Comparison of ENCODE assay signal across 8 mouse cellular contexts in the genomic region with DNA sequence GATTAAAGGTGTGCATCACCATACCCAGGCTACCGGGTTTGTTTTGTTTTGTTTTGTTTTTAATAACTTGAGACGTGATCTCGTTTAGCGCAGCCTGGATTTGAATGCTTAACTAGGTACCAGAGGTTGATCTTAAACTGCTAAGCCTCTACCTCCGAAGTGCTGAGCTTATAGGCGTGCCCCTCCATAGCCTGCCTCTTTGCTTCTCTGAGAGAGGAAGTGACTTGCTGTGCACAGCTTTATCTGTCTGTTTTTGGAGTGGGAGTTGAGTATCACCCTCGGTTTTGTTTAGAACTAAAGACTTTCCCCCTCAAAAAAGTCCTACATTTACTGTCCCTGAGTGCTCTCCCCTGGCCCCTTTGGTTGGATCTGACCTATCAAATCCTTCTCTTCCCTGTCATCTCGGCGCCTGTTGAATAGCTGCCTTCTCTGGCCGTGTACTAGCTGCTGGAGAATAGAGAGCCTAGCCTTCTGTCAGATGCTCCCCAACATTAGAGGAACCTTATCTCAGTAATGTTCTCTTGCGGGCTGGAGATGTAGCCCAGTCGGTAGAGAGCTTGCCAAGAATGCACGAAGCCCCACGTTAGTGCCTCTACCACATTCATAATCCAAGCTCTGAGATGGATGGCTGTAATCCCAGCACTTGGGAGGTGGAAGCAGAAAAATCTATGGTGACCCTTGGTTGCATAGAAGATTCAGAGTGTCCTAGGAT. TPM values are rescaled to one million over a fixed set of nuclear protein-coding genes. Genes with fewer than 3 reads are reported as not detected.
DNase-seq lines count a peak whose midpoint lies in the region; ATAC-seq and TF ChIP-seq lines count a peak whose summit lies in the region.
"Had no signal": no experiment of that assay in that cellular context is flagged by ENCODE, and none has a peak within 500 bp of the region (broad histone marks: within the 10 kb centered on the region; RNA-seq: fewer than 3 reads in every experiment).

No protein-coding gene starts in this region.

- TF ChIP-seq POLR2A in cortical plate, adult 2 months (IDR thresholded peaks at IDR 0.05; ENCODE audit: extremely low read depth, insufficient read depth, low read length): no peak
- no peak for TF ChIP-seq POLR2A in kidney, adult 2 months (IDR thresholded peaks at IDR 0.05; ENCODE audit: low read depth, low read length)

- no peaks in the 10 kb centered on the region for H3K9me3 ChIP-seq in neural tube, embryonic 12.5 days
- no peaks in the 10 kb centered on the region for H3K9me3 ChIP-seq in liver, embryonic 16.5 days (replicated peaks; ENCODE audit: control insufficient read depth, low read length)

- DNase-seq in neural tube, embryonic 10.5 days (ENCODE audit: extremely low spot score, low spot score): no peak
- peak; percentile 60 for DNase-seq in thymus, postnatal 14 days
- no peak for DNase-seq in layer of hippocampus, postnatal 36 days
- DNase-seq in kidney, adult 2 months: no peak

- no peak for ATAC-seq in neural tube, embryonic 12.5 days (ENCODE audit: low FRiP score, low read depth)
- no peak for ATAC-seq in liver, embryonic 16.5 days (ENCODE audit: low read depth)

- no peaks in the 10 kb centered on the region for H3K36me3 ChIP-seq in neural tube, embryonic 12.5 days
- no peaks in the 10 kb centered on the region for H3K36me3 ChIP-seq in liver, embryonic 16.5 days (ENCODE audit: control insufficient read depth, insufficient read depth)
- H3K36me3 ChIP-seq in kidney, adult 2 months (ENCODE audit: control insufficient read depth, insufficient read depth, low read length): no peaks in the 10 kb centered on the region

- peaks cover 17% of the 10 kb centered on the region for H3K4me1 ChIP-seq in neural tube, embryonic 12.5 days
- peaks cover 1% of the 10 kb centered on the region; the same call in 1 of the 2 replicates for H3K4me1 ChIP-seq in cortical plate, adult 2 months (ENCODE audit: control insufficient read depth, insufficient read depth, low read length)
- H3K4me1 ChIP-seq in liver, embryonic 16.5 days (ENCODE audit: control insufficient read depth, low read depth, low read length): peaks cover 35% of the 10 kb centered on the region
- peaks cover 14% of the 10 kb centered on the region; the same call in 1 of the 2 replicates for H3K4me1 ChIP-seq in kidney, adult 2 months (ENCODE audit: control insufficient read depth, insufficient read depth, low read length)

- no peak overlapping the region for H3K9ac ChIP-seq in neural tube, embryonic 12.5 days
- peak overlapping the region; percentile 24; the same call in 1 of the 2 replicates for H3K9ac ChIP-seq in liver, embryonic 16.5 days (ENCODE audit: low read depth, low read length)

- TF ChIP-seq CTCF in cortical plate, adult 2 months (IDR thresholded peaks at IDR 0.05; ENCODE audit: extremely low read depth, insufficient read depth, low read length): no peak
- TF ChIP-seq CTCF in kidney, adult 2 months (conservative IDR thresholded peaks at IDR 0.05; ENCODE audit: insufficient read depth, insufficient read length, low read depth, low read length): no peak

- 63% methylated on average over 14 of the region's 14 CpGs for WGBS in neural tube, embryonic 12.5 days
- 20% methylated on average over 14 of the region's 14 CpGs for WGBS in liver, embryonic 16.5 days (ENCODE audit: insufficient replicate concordance)
- whole genome bisulfite sequencing in kidney, adult 2 months: 52% methylated on average over 14 of the region's 14 CpGs

- no peak overlapping the region for H3K27ac ChIP-seq in neural tube, embryonic 12.5 days
- peak overlapping the region; percentile 45 for H3K27ac ChIP-seq in cortical plate, adult 2 months (ENCODE audit: insufficient read depth, low read length)
- H3K27ac ChIP-seq in liver, embryonic 16.5 days (ENCODE audit: low read length): peak overlapping the region; percentile 29
- no peak overlapping the region for H3K27ac ChIP-seq in kidney, adult 2 months (ENCODE audit: insufficient read depth, low read depth, low read length)

- H3K4me2 ChIP-seq in neural tube, embryonic 12.5 days (replicated peaks): peak overlapping the region; percentile 78
- peak overlapping the region; percentile 51 for H3K4me2 ChIP-seq in liver, embryonic 16.5 days (ENCODE audit: low read depth, low read length)

- H3K4me3 ChIP-seq in neural tube, embryonic 12.5 days: no peak overlapping the region
- no peak overlapping the region for H3K4me3 ChIP-seq in cortical plate, adult 2 months (ENCODE audit: insufficient read depth, low read length)
- peak overlapping the region; percentile 96 for H3K4me3 ChIP-seq in liver, embryonic 16.5 days (ENCODE audit: low read depth, low read length)
- H3K4me3 ChIP-seq in kidney, adult 2 months (ENCODE audit: insufficient read depth, low read depth, low read length): no peak overlapping the region

- no peaks in the 10 kb centered on the region for H3K27me3 ChIP-seq in neural tube, embryonic 12.5 days (replicated peaks)
- H3K27me3 ChIP-seq in liver, embryonic 16.5 days (ENCODE audit: control insufficient read depth, insufficient read depth, low read depth, low read length): no peaks in the 10 kb centered on the region
- no peaks in the 10 kb centered on the region for H3K27me3 ChIP-seq in kidney, adult 2 months (replicated peaks; ENCODE audit: control insufficient read depth, insufficient read depth, low read length)

RNA-seq across cellular contexts. Expression of gene Cdc42, which starts 0.9 kb away (rescaled TPM):
- polyA plus RNA-seq in neural tube, embryonic 12.5 days (2016; fragmentation: Nextera tagmentation; extraction: Ambion mirVana): 665 and 674 TPM in 2 replicates
- 383 and 397 TPM in 2 replicates for polyA plus RNA-seq in cortical plate, adult 2 months (2012; rRNA removed)
- 235 and 242 TPM in 2 replicates for polyA plus RNA-seq in liver, embryonic 16.5 days (2015; fragmentation: Nextera tagmentation; extraction: Ambion mirVana)
- total RNA-seq in layer of hippocampus, postnatal 36 days (2021): 100 to 1,000 TPM; 302 to 334 TPM
- 83.5 and 116 TPM in 2 replicates for polyA plus RNA-seq in kidney, adult 2 months (2012; rRNA removed)

RNA-seq across cellular contexts. Expression of gene Cela3a, which starts 51.1 kb away (rescaled TPM):
- polyA plus RNA-seq in neural tube, embryonic 12.5 days (2016; fragmentation: Nextera tagmentation; extraction: Ambion mirVana): not detected in 2 replicates
- polyA plus RNA-seq in cortical plate, adult 2 months (2012; rRNA removed): not detected in 2 replicates
- not detected in 2 replicates for polyA plus RNA-seq in liver, embryonic 16.5 days (2015; fragmentation: Nextera tagmentation; extraction: Ambion mirVana)
- total RNA-seq in layer of hippocampus, postnatal 36 days (2021): not detected
- polyA plus RNA-seq in kidney, adult 2 months (2012; rRNA removed): not detected in 2 replicates
- polyA plus RNA-seq: large intestine, adult 2 months had no signal

Comparison
In these comparisons a context has a peak if more than half of its experiments do, and no peak if none do; other contexts are left out.
1. H3K27ac ChIP-seq: peak in cortical plate, adult 2 months (single experiment) and liver, embryonic 16.5 days (single experiment); none in neural tube, embryonic 12.5 days (single experiment) and kidney, adult 2 months (single experiment).